Mouse (Mus musculus) thymus, adult 2 months (tissue): ENCODE data around the gene Zfp444.

Experiments used
- CTCF ChIP-seq: fragments of 200-500 bp; IDR thresholded peaks from 2 replicates; pipeline ENCODE4 v1.5.1; 2012; ENCODE audit warnings: mild to moderate bottlenecking, control low read depth, low read length, moderate library complexity, borderline replicate concordance; ENCODE audit not compliant: control insufficient read depth, poor library complexity, insufficient read depth; ENCODE audit errors: extremely low read depth
- POLR2A ChIP-seq: fragments of 200-500 bp; IDR thresholded peaks from 2 replicates; pipeline ENCODE4 v1.6.1; 2012; ENCODE audit warnings: mild to moderate bottlenecking, low read length, control low read depth, moderate library complexity; ENCODE audit not compliant: control insufficient read depth, poor library complexity, insufficient read depth; ENCODE audit errors: extremely low read depth

- TF ChIP-seq CTCF (no peak), POLR2A (no peak)
These were observed 733 bp downstream of the Zfp444 start for GRCm38 (mm10) chr7:6172674-6173244.
